Mouse (Mus musculus) kidney, embryonic 15.5 days (tissue): ENCODE results near the gene Ube3b. TPM values are rescaled to one million over a fixed set of nuclear protein-coding genes. Genes with fewer than 3 reads are reported as not detected.
A peak's percentile ranks its signal among the peaks of the same experiment; 100 is the strongest.

Source experiments
- ATAC-seq: fragments of 200-750 bp; cut with Nextera tagmentation; replicated peaks from 2 replicates; pipeline ENCODE4 v1.8.0; 2017; ENCODE audit warnings: moderate TSS enrichment; ENCODE audit not compliant: low FRiP score
- H3K27ac ChIP-seq: fragments of 300-500 bp; sonication (generic); 2 replicates; pipeline ENCODE4 v1.5.1; 2015; ENCODE audit warnings: mild to moderate bottlenecking, inconsistent platforms
- H3K27me3 ChIP-seq: fragments of 300-500 bp; sonication (generic); 2 replicates; pipeline ENCODE4 v1.6.1; 2015; ENCODE audit warnings: inconsistent platforms
- H3K36me3 ChIP-seq: fragments of 300-500 bp; sonication (generic); 2 replicates; pipeline ENCODE4 v1.6.1; 2015; ENCODE audit warnings: inconsistent platforms
- H3K4me1 ChIP-seq: fragments of 300-500 bp; sonication (generic); 2 replicates; pipeline ENCODE4 v1.6.1; 2015; ENCODE audit warnings: inconsistent platforms
- H3K4me2 ChIP-seq: fragments of 300-500 bp; sonication (generic); 2 replicates; pipeline ENCODE4 v1.6.1; 2015; ENCODE audit warnings: moderate library complexity, mild to moderate bottlenecking, inconsistent platforms
- H3K4me3 ChIP-seq: fragments of 300-500 bp; sonication (generic); replicated peaks from 2 replicates; pipeline ENCODE4 v1.5.1; 2015; ENCODE audit warnings: mild to moderate bottlenecking, inconsistent platforms
- H3K9ac ChIP-seq: fragments of 300-500 bp; sonication (generic); 2 replicates; pipeline ENCODE4 v1.6.1; 2015; ENCODE audit warnings: mild to moderate bottlenecking, inconsistent platforms
- H3K9me3 ChIP-seq: fragments of 300-500 bp; sonication (generic); replicated peaks from 2 replicates; pipeline ENCODE4 v1.6.1; 2016; ENCODE audit warnings: inconsistent platforms
- WGBS: fragments of 180-500 bp; shearing (Covaris S2); methylation state at CpG from one replicate; pipeline ENCODE4 v1.1.7; 2015; ENCODE audit warnings: mixed read lengths; 5-methylcytosine and 5-hydroxymethylcytosine counted together
- polyA plus RNA-seq: library from polyadenylated mRNA; unstranded; fragments of >200 nt; fragmentation: Nextera tagmentation; extraction: Ambion mirVana; gene quantifications from 2 replicates; pipeline ENCODE4 v1.2.1, GENCODE M21; 2015

Gene Ube3b
- polyA plus RNA-seq, 1 experiment from 2014 or later, result 43.8 TPM

DNA sequence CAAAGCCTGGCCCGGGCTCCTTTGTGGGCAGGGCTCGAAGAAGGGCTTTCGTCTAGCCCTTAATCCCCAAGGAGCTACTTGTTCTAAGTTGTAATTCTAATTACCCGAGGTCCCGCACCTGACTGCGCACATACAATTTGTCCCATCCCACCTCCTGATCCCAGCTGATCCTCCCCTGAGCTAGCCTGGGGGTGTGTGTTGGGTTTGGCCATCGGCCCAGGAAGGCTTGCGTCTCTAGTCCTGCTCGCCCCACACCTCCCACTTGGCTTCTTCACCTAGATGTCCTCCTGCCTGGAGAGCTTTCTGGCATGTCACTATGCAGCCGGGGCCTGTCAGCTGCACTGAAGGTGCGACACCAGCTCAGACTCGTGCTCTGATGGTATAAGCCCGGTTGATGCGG, 55.2 kb downstream of the Ube3b start:
- Histone ChIP-seq H3K9me3 (no peaks in the 10 kb centered on the region), H3K4me2 (no peak overlapping the region), H3K27ac (no peak overlapping the region), H3K27me3 (no peaks in the 10 kb centered on the region), H3K4me3 (no peak overlapping the region), H3K36me3 (peaks cover 41% of the 10 kb centered on the region), H3K9ac (no peak overlapping the region), H3K4me1 (peaks cover 8% of the 10 kb centered on the region; the same call in 1 of the 2 replicates)
- ATAC-seq, result no peak
- 71% methylated on average over 14 of the region's 14 CpGs for WGBS

DNA sequence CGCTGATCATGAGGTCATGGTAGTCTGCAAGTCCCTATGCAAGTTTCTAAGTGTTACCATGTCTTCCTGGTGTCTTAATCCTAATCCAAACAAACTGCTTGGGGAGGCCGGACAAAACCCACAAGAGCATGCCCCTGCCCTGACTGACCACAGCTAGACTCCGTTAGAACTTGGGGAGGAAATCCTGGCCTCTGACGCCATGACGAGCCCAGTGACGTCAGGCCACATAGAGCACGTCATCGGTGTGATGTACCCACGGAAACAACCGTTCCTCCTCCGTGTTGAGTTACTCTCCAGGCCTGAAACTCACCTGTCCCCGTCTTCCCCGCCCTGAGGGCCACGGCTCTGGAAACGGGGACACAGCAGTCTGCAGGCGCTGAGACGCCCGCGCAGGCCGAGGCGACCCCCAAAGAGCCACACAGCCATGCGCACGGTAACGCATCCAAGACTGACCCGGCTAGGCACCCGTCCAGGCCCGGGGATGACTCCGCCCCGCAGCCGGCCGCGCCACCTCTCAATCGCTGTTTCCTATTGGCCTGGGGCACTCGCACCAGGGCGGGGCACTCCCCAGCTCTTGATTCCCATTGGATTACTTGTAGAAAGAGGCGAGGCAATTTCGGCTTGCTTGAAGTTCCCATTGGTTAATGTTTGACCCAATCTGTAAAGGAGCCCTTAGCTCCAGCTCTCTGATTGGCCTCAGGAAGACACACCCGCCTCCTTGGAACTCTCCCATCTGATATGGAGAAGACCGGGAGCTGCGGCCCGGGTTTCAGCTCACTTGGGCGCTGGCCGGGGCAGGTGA, 63.4 kb downstream of the Ube3b start, which contains the start of the genes Mmab and Mvk:
Gene Mmab, minus strand, starts transcription at position 495 of the 802 bp plus-strand sequence.
Gene Mvk, plus strand, starts transcription at position 704 of the 802 bp plus-strand sequence.
- peaks cover 27% of the 10 kb centered on the region for H3K36me3 ChIP-seq
- H3K27me3 ChIP-seq, result no peaks in the 10 kb centered on the region
- H3K9ac ChIP-seq, result peak within 1 kb of the TSS; percentile 75
- H3K4me3 ChIP-seq, result peak within 1 kb of the TSS; percentile 79
- H3K4me2 ChIP-seq, result peak within 1 kb of the TSS; percentile 86
- 2% methylated on average over 43 of the region's 43 CpGs for WGBS
- H3K4me1 ChIP-seq, result peaks cover 16% of the 10 kb centered on the region
- no peaks in the 10 kb centered on the region for H3K9me3 ChIP-seq
- ATAC-seq, result peak; percentile 98
- H3K27ac ChIP-seq, result peak within 1 kb of the TSS; percentile 82

DNA sequence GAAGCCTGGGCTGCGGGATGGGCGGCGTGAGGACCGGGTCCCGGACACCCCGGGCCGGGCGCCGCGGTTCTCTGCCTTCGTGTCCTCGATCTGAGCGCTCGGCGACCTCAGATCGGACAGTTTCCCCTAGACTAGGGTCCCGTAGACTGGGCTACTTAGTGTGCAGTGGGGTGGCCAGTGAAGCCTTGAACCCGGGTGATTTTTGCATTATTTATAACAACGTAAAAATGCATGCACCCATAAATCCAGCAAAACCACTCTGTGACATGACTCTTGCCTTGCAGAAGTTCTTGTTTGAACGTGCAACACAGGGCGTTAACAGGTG, 63.9 kb downstream of the Ube3b start:
- H3K27me3 ChIP-seq, result no peaks in the 10 kb centered on the region
- peaks cover 16% of the 10 kb centered on the region for H3K4me1 ChIP-seq
- ATAC-seq, result no peak
- peaks cover 29% of the 10 kb centered on the region for H3K36me3 ChIP-seq
- no peak overlapping the region for H3K27ac ChIP-seq
- H3K9me3 ChIP-seq, result no peaks in the 10 kb centered on the region
- H3K4me2 ChIP-seq, result peak overlapping the region; percentile 86
- 1% methylated on average over 21 of the region's 21 CpGs for WGBS
- peak overlapping the region; percentile 79 for H3K4me3 ChIP-seq
- peak overlapping the region; percentile 75 for H3K9ac ChIP-seq

DNA sequence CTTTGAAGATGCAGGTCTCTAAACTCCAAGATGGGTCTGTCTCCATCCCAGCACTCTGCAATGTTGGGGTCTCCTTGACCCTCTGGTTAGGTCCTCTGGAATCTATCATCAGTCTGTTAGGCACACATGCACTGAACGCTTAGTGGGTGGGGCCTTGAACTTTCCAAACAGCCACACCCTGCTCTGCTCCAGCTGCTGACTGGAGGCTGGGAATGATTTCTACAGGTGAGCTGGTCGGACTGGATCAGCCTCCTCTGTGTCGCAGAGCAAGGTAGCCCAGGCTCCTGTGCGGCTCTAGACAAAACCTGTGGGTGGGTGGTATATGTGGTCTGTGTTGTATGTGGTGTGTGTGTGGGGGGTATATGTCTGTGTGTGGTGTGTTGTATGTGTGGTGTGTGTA, 68.6 kb downstream of the Ube3b start:
- WGBS, result 87% methylated on average over 4 of the region's 4 CpGs
- no peak for ATAC-seq

DNA sequence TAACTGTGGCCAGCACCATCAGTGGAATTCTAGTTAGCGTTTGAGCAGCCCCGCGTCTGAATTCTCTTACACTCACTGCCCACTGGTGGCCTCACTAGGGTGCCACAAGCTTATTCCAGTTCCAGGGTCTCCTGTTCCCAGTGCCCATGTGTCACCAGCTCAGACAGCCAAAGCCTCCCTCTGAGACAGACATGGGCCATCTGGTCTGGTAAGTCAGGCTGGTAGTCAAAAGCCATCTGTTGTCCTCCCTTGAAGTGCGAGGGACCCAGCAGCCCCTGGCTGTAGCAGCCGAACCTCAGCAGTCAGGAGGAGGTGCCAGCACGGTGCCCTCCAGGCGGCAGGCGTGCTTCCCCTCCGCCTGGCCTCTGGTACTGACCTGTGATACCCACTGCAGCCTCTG, 75.9 kb downstream of the Ube3b start:
- H3K27ac ChIP-seq, result peak overlapping the region; percentile 28; the same call in 1 of the 2 replicates
- 0 out of 2 replicates have a peak overlapping the region, but pooled peaks have one; percentile 1 for H3K9ac ChIP-seq
- peak; percentile 44 for ATAC-seq
- H3K4me1 ChIP-seq, result peaks cover 31% of the 10 kb centered on the region
- no peak overlapping the region for H3K4me2 ChIP-seq
- no peaks in the 10 kb centered on the region for H3K27me3 ChIP-seq
- peaks cover 21% of the 10 kb centered on the region for H3K36me3 ChIP-seq
- H3K4me3 ChIP-seq, result no peak overlapping the region
- H3K9me3 ChIP-seq, result no peaks in the 10 kb centered on the region
- 63% methylated on average over 9 of the region's 9 CpGs for WGBS

More for the DNA sequence above, 68.6 kb downstream of the Ube3b start:
- Histone ChIP-seq H3K27ac (no peak overlapping the region), H3K36me3 (peaks cover 67% of the 10 kb centered on the region), H3K4me1 (peaks cover 9% of the 10 kb centered on the region), H3K9me3 (no peaks in the 10 kb centered on the region), H3K4me3 (no peak overlapping the region), H3K9ac (no peak overlapping the region), H3K4me2 (no peak overlapping the region), H3K27me3 (no peaks in the 10 kb centered on the region)

DNA sequence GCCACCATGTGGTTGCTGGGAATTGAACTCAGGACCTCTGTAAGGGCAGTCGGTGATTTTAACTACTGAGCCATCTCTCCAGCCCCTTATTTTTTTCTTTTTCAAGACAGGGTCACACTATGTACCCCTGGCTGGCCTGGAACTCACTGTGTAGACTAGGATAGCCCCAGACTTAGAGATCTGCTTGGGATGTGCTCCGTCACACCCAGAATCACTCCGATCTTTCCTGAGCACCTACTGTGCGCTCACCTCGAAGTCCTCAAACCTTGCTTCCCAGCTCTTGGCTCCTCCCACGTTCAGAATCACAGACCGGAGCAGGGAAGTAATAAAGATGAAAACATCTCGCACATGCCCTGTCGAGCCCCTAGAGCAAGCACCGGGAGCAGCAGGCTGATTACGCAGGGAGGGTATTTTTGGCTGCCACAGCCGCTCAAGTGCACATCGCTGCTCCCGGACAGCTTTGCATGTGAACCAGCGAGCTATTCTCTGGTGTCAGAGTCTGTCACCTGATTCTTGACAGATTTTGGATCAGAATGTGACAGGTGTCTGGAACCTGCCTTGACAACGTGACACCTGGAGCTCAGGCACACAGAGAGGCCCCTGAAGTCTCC, 76.7 kb downstream of the Ube3b start:
- ATAC-seq, result no peak
- WGBS, result 64% methylated on average over 16 of the region's 16 CpGs
- H3K9me3 ChIP-seq, result no peaks in the 10 kb centered on the region
- H3K27ac ChIP-seq, result no peak overlapping the region
- no peak overlapping the region for H3K9ac ChIP-seq
- no peak overlapping the region for H3K4me3 ChIP-seq
- H3K4me1 ChIP-seq, result peaks cover 36% of the 10 kb centered on the region
- peaks cover 15% of the 10 kb centered on the region for H3K36me3 ChIP-seq
- no peaks in the 10 kb centered on the region for H3K27me3 ChIP-seq
- no peak overlapping the region for H3K4me2 ChIP-seq

DNA sequence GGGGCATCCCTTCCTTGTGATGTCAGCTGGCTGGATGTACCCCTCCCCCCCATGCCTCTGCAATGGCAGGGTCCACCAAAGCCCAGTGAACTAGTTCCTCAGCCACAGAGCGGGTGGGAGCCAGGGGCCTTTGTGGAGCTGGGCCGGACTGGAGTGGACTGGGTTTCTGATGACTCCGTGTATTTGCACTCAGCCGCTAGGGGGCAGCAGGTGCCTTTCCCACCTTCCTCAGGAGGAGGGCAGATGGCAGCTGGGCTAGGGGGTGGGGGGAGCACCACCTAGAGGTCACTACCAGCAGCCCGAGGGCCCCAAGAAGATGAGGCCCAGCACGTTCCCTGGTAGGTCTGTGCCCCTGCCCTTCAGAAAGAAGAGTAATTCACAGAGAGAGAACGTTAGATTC, 80.8 kb downstream of the Ube3b start:
- no peak overlapping the region for H3K4me2 ChIP-seq
- peak; percentile 26 for ATAC-seq
- H3K9me3 ChIP-seq, result no peaks in the 10 kb centered on the region
- H3K27ac ChIP-seq, result peak overlapping the region; percentile 73
- no peaks in the 10 kb centered on the region for H3K36me3 ChIP-seq
- H3K27me3 ChIP-seq, result no peaks in the 10 kb centered on the region
- H3K9ac ChIP-seq, result no peak overlapping the region
- no peak overlapping the region for H3K4me3 ChIP-seq
- WGBS, result 6% methylated on average over 7 of the region's 7 CpGs
- H3K4me1 ChIP-seq, result peaks cover 51% of the 10 kb centered on the region

DNA sequence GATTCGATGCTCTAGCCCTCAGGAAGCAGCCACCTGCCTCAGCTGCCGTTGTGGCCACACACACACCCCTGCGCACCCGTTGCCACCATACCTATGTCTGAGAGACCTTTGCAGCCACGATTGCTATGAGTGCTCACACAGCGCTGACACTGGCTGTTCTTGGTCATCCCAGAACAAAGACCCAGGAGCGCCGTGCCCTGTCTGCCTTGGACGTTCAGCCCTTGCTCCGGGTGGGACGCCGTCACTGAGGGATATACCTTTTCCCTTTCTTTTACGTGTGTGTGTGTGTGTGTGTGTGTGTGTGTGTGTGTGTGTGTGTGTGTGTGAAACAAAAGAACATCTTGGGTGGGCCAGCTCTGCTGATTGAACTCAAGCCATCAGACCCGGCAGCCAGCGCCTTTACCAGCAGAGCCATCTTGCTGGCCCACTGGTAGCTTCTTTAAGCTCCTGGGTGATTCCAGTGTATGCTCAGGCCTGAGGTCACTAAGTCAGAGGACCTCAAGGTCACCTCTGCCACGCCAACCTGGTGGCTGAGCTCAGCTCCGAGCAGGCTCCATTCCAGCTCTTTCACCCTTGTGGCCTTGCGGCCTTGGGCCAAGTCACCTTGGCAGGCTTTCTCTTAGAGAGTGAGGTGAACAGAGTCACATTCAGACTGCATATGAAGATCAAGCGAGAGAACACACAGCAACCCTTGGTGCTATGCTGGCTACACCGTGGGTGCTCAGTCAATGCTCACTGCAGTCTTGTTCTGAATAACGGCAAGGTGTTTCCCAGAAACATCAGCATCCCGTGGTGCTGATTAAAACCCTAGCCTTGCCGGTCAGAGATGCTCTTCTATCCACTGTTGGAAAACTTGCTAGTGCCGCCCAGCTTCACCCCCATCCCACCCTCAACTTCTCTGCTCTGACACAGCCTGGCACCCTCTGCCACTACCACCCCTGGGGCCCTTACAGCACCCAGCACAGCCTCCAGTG, 81.9 kb downstream of the Ube3b start:
- no peak overlapping the region for H3K4me2 ChIP-seq
- no peak overlapping the region for H3K4me3 ChIP-seq
- H3K9ac ChIP-seq, result no peak overlapping the region
- H3K4me1 ChIP-seq, result peaks cover 54% of the 10 kb centered on the region
- whole genome bisulfite sequencing, result 86% methylated on average over 24 of the region's 24 CpGs
- no peak for ATAC-seq
- no peaks in the 10 kb centered on the region for H3K27me3 ChIP-seq
- H3K27ac ChIP-seq, result no peak overlapping the region
- no peaks in the 10 kb centered on the region for H3K9me3 ChIP-seq
- no peaks in the 10 kb centered on the region for H3K36me3 ChIP-seq

DNA sequence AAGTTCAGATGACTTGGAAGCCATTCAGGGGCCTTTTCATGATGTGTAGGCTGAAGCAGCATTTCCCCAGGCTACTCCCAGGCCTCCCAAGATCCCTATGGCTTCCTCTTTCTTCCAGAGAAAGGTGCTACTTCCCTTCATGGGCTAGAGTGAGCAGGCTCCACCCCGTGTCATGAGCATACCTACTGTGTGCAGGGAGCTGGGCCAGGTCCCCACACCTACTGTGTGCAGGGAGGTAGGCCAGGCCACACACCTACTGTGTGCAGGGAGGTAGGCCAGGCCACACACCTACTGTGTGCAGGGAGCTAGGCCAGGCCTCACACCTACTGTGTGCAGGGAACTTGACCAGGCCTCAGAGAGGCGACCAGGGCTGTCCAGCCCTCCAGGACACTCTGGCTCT, 84.2 kb downstream of the Ube3b start:
- Histone ChIP-seq H3K4me3 (no peak overlapping the region), H3K36me3 (no peaks in the 10 kb centered on the region), H3K9me3 (no peaks in the 10 kb centered on the region), H3K27ac (no peak overlapping the region), H3K27me3 (no peaks in the 10 kb centered on the region), H3K4me1 (peaks cover 62% of the 10 kb centered on the region), H3K4me2 (no peak overlapping the region), H3K9ac (no peak overlapping the region)
- WGBS, result 72% methylated on average over 2 of the region's 2 CpGs
- ATAC-seq, result no peak

DNA sequence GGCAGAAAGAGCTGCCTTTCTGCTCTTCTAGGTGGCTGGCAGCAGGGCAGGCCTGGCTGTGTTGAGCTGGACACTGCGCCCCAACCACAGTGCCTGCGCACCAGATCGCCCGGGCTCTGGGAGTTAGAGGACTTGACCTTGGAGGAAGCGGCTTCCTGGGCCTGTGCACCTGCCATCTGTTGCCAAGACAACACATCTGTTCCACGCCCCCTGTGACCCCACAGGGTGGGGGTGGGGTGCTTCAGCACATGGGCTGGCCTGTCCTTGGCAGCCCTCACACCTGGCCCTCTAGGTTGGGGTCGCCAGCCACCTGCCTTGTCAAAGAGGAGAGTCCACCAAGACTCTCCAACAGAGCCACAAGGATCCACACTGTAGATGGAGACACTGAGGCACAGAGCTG, 85.2 kb downstream of the Ube3b start:
- ATAC-seq, result no peak
- no peaks in the 10 kb centered on the region for H3K9me3 ChIP-seq
- 65% methylated on average over 7 of the region's 7 CpGs for WGBS
- H3K27me3 ChIP-seq, result no peaks in the 10 kb centered on the region
- H3K27ac ChIP-seq, result no peak overlapping the region
- no peak overlapping the region for H3K4me2 ChIP-seq
- no peak overlapping the region for H3K4me3 ChIP-seq
- no peak overlapping the region for H3K9ac ChIP-seq
- H3K36me3 ChIP-seq, result no peaks in the 10 kb centered on the region
- peaks cover 53% of the 10 kb centered on the region for H3K4me1 ChIP-seq

DNA sequence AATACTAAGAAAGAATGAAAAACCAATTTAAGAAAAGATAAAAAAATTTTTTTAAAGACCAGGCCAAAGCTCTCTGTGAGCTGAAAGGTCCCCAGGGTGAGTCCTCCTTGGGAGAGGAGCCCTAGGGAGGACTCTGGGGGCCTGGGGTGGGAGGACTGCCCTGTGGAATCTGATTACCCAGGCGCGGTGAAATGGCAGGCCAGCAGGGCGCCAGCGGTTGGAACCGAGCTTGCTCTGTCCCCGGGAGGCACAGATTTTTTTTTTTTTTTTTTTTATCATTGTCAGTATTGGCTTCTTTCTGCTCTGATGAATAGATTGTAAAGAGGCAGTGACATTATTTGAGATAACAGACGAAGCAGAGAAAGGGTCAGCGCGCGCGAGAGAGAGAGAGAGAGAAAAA, 86.6 kb downstream of the Ube3b start:
- 0 out of 2 replicates have a peak, but pooled peaks have one; percentile 59 for ATAC-seq

More for the DNA sequence above, 86.6 kb downstream of the Ube3b start:
- Histone ChIP-seq H3K27ac (peak overlapping the region; percentile 87), H3K4me2 (peak overlapping the region; percentile 62), H3K36me3 (no peaks in the 10 kb centered on the region), H3K27me3 (no peaks in the 10 kb centered on the region), H3K4me1 (peaks cover 42% of the 10 kb centered on the region), H3K4me3 (peak overlapping the region; percentile 35), H3K9me3 (no peaks in the 10 kb centered on the region), H3K9ac (0 out of 2 replicates have a peak overlapping the region, but pooled peaks have one; percentile 30)
- 2% methylated on average over 11 of the region's 11 CpGs for WGBS
